Mouse (Mus musculus) cerebellum, adult 18-20 months (tissue): ENCODE results near the gene Trip4.
A peak's percentile ranks its signal among the peaks of the same experiment; 100 is the strongest.

ENCODE experiments used
- DNase-seq, 2 experiments: peaks; one replicate each; pipeline ENCODE4 v3.0.0; 2021

The Trip4 gene

DNA sequence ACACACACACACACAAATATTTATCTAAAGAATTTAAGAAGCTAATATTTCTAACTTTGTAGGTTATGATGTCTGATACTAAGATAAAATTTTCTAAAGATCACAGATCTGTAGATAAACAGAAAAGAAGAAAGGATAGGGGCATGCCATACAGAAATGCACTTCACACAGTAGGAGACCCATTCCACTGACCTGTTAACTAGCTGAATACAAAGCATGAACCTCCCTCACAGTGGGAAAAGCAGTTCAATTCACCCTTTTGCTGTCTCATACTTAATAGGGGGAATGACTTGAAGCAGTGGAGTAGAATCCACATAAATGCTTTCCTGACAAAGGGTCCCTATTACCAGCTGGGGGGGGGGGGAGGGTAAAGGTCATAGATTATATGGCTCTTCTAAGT lies 75.0 kb downstream of the Trip4 start:
- DNase-seq: no peak

DNA sequence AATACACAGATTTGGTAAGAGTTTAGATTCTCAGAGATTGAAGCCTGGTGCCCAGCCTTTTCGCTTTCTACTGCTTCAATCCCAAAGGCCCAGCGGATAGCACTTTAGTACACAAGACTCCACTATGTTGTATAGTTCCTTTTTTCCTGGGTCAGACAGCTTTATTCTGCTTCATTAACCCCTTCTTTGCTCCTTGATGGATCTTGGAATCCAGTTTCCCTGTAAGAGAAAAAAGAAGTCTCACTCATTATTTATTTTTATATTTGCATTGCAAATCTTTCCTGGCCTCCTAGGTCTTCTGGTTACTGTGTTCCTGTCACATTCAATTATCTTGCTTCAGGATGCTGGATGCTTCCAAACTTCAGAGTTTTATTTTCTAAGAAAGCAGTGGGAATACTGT lies 75.4 kb downstream of the Trip4 start:
- DNase-seq: no peak

DNA sequence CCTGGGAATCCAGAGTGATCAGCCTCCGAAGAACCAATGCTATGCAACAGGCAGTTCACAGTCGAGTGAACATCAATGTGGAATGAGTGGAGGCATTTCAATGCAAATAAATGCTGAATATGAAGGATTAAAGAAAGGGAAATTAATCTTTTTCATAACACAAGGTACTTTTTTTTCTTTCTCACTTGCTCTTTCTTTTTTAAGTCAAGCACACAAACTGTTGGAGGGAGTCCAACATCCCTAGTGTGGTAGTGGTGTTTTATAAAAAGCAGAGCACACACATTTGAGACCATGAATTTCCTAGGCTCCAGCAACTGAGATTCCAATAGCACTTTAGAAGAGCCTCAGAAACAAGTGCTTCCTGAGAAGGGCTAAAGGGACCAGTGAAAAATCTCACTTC lies 76.6 kb downstream of the Trip4 start:
- DNase-seq: no peak

- no peak for DNase-seq
These were observed 77.4 kb downstream of the Trip4 start for GRCm38 (mm10) chr9:65831164-65831563.

- no peak for DNase-seq
These were observed 78.3 kb downstream of the Trip4 start for GRCm38 (mm10) chr9:65830255-65830654.

- no peak for DNase-seq
These were observed 79.2 kb downstream of the Trip4 start for GRCm38 (mm10) chr9:65829410-65829809.

DNA sequence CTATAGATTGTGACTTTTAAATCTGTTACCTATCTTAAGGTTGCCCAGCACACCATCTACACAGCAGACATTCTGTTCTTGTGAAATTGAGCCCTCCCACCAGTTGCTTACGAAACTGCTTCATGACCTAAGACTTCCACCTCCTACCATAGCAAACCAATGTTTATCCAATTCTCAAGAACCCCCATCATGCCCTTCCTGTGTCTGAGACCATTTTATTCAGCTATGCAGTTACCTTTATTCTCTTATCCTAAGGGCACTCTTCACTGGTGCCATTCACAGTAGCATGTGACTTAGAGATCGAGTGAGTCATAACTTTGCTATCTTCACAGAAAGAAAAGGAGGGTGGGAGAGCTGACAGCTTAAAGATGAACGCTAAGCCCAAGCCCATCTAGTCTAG lies 80.1 kb downstream of the Trip4 start:
- DNase-seq: no peak

DNA sequence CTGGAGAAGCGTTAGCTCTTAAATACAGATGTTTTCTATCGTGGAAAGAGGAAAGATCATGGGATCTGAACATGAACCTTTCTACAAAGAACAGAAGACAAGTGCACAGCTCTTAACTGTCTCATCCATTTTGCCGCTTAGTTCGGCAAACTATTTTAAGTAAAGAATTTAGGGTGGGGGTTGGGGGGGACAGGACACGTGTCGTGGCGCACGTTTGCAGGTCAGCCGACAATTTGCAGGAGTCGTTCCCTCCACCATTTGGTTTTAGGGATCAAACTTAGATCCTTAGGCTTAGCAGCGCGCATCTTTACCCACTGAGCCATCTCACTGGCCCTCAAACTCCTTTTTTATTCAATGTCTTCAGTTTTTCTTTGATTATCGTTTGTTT lies 80.6 kb downstream of the Trip4 start:
- DNase-seq: no peak

DNA sequence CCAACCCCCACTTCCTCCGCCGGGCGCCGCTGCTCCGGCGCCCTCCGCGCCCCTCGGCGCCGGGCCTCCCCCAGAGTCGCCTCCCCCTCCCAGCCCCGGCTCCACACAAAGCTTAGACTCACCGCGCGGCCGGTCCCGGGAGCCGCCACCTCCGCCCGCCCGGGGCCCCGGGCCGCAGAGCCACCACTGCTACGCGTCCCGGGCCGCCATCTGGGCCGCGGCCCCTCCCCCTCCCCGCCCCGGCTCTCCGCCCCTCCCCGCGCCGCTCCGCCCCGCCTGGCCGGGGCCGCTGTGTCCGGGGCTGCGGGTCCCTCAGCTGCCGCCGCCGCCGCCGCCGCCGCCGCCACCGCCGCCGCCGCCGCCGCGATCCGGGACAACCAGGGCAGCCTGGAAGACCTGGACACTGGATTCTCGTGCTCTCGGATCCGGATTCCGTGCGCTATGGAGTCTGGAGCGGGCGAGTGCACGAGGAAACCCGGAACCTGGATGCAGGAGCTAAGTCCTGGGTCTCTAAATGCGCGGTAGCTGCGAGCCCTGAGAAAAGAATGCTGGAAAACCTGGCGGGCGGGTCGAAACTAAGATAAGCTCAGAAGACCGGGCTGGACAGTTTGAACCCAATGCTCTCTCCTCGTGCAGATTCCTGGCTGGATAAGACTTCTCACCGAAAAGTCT lies 81.1 kb downstream of the Trip4 start, which contains the start of gene Zfp609:
Zfp609 (minus strand) TSS at position 221 of the 672 bp plus-strand sequence.
- DNase-seq: peak; percentile 93 to 98

DNA sequence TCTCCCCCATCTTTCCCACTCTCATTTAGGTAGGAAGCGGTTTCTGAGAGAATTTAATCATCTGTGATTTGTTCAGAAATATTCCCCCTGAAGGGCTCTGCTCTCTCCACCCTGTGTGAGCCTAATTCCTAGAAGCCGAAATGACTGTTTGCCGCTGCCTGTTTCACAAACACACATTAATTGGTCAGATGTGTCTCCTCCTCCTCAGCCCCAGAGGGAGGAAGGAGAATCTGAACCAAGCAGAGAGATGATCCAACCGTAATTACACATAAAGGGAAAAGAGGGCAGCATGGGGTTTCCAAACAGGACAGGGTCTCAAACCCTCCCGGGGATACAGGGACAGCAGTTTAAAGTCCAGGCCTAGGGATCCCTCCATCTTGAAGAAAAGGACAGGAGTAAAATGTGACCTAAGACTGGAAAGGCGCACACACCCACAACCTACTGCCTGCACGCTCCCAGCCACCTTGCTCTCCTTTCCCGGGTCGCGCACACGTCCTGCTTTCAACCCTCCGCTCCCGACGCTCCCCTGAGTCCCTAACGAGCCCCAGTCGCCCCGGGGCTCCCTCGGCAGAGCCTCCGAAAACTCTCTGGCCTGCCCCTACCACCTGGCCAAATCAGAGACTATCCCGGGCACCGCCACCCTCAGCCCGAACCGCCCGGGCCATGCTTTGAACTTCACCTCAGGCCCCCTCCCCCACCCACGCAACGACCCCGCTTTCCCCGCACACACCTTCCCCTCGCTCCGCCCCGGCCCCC lies 81.8 kb downstream of the Trip4 start:
- peak; percentile 45 to 59 for DNase-seq

DNA sequence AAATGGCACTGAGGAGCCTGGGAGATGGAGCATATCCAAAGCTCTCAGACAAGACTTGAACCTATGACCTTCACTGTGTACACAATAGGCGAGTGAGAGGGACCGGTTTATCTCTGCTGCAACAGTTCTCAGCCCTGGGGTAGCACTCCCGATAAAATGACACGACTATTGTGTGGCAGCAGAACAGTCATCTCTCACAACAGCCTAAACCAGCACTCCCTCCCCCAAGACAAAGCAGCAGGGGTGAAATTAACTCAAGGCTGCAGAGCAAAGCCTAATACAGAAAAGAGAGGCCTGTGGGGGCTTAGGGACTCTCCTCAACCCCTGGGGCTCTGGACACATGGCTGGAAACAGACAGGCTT lies 82.4 kb downstream of the Trip4 start:
- peak; percentile 27 to 37 for DNase-seq

GRCm38 (mm10) chr9:65823716-65824462 lies 84.7 kb downstream of the Trip4 start:
- DNase-seq: peak; percentile 39 to 43

- DNase-seq: no peak
These were observed 86.6 kb downstream of the Trip4 start for GRCm38 (mm10) chr9:65822011-65822410.

- no peak for DNase-seq
These were observed 88.3 kb downstream of the Trip4 start for GRCm38 (mm10) chr9:65820301-65820700.

- DNase-seq: no peak
These were observed 90.2 kb downstream of the Trip4 start for GRCm38 (mm10) chr9:65818402-65818801.

- DNase-seq: no peak
These were observed 95.8 kb downstream of the Trip4 start for GRCm38 (mm10) chr9:65812841-65813240.

GRCm38 (mm10) chr9:65811784-65812183 lies 96.8 kb downstream of the Trip4 start:
- no peak for DNase-seq

GRCm38 (mm10) chr9:65807818-65808217 lies 100.8 kb downstream of the Trip4 start:
- peak in 1 of 2 experiments; percentile 51 for DNase-seq

DNA sequence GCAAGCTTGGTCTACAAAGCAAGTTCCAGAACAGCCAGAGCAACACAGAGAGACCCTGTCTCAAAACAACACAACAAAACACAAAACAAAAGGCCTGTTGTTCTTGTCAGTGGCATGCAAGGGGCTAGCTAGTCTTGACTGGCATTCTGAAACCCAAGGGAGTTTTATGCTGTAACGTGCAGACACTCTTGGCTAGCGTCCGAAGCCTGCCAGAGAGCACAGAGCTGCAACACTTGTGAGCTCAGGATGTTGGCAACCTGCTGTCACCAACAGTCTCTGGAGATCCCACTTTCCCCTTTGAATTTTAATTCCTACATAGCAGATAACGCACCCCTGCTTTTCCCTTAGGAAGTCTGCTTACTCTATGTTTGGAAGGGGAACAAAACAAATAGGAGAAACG lies 101.3 kb downstream of the Trip4 start:
- DNase-seq: peak in 1 of 2 experiments; percentile 50

DNA sequence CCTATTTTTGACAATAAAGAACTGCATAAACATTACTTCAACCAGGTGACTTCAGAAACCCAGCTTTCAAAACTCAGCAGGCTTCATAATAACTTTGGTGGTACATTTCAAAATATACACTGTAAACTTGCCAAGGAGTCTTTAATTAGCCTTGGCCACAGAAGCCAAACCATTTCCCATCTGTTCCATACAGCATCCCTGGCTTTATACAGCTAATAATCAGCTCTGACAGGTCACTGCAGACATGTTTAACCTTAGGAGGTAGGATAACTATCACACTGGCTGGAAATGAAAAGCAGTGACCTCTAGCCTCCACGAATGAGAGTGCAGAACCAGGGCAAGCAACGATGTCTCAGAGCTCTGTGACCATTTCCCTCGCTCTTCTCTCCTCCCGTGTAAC lies 108.8 kb downstream of the Trip4 start:
- peak in 1 of 2 experiments; percentile 45 for DNase-seq

GRCm38 (mm10) chr9:65795651-65796050 lies 112.9 kb downstream of the Trip4 start:
- DNase-seq: no peak

GRCm38 (mm10) chr9:65794313-65794712 lies 114.3 kb downstream of the Trip4 start:
- DNase-seq: no peak

DNA sequence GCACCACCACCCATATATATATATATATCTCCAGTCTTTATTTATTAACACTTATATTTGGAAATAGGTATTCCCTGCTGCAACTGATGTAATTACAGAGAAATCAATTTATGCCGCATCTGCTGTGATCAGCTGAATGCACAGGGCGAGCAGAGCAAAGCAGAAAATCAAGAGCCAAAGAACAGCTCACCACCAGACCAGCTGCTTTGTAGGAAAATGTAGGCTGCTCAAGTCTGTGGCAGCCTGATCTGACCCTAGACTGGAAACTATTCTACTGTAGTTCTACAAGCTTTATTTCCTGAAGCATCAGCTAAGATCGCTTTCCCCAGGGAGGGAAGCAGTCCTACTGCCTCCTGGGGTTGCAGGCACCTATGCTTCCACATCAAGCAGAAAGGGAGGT lies 115.1 kb downstream of the Trip4 start:
- no peak for DNase-seq

- no peak for DNase-seq
These were observed 115.5 kb downstream of the Trip4 start for GRCm38 (mm10) chr9:65793086-65793485.
